Mouse (Mus musculus): Measurements from ENCODE around the gene Cycs.

Cycs gene

GRCm38 (mm10) chr6:50545412-50546043 is 20.8 kb downstream of the Cycs start:
- in situ Hi-C loops (cut with MseI, MboI), result no loop called here

GRCm38 (mm10) chr6:50542535-50542934 is 23.8 kb downstream of the Cycs start:
- in situ Hi-C loops (cut with MseI, MboI), result no loop called here

GRCm38 (mm10) chr6:50539641-50540040 is 26.7 kb downstream of the Cycs start:
- in situ Hi-C loops (cut with MseI, MboI), result loop anchor here (5.0 kb wide), 3 partner anchors 232 to 427 kb away; partner anchors contain the start of gene Mpp6 (in 1 of the 2)

- in situ Hi-C loops (cut with MseI, MboI), result loop anchor here (5.0 kb wide), 3 partner anchors 229 to 424 kb away; partner anchors contain the start of gene Mpp6 (in 1 of the 2)
Observed at GRCm38 (mm10) chr6:50536461-50536892, 29.9 kb downstream of the Cycs start.

- in situ Hi-C loops (cut with MseI, MboI), result loop anchor here (5.0 kb wide), 3 partner anchors 228 to 423 kb away; partner anchors contain the start of gene Mpp6 (in 1 of the 2)
Observed at GRCm38 (mm10) chr6:50535346-50535745, 31.0 kb downstream of the Cycs start.

GRCm38 (mm10) chr6:50531920-50532319 is 34.4 kb downstream of the Cycs start:
- in situ Hi-C loops (cut with MseI, MboI), result no loop called here

GRCm38 (mm10) chr6:50531003-50531402 is 35.3 kb downstream of the Cycs start:
- in situ Hi-C loops (cut with MseI, MboI), result no loop called here

GRCm38 (mm10) chr6:50529194-50529593 is 37.1 kb downstream of the Cycs start:
- in situ Hi-C loops (cut with MseI, MboI), result no loop called here

GRCm38 (mm10) chr6:50527416-50527815 is 38.9 kb downstream of the Cycs start:
- in situ Hi-C loops (cut with MseI, MboI), result no loop called here

GRCm38 (mm10) chr6:50526597-50527024 is 39.7 kb downstream of the Cycs start:
- in situ Hi-C loops (cut with MseI, MboI), result no loop called here

GRCm38 (mm10) chr6:50525846-50526245 is 40.5 kb downstream of the Cycs start:
- in situ Hi-C loops (cut with MseI, MboI), result no loop called here

GRCm38 (mm10) chr6:50524261-50524896 is 42.0 kb downstream of the Cycs start:
- in situ Hi-C loops (cut with MseI, MboI), result no loop called here

- in situ Hi-C loops (cut with MseI, MboI), result no loop called here
Observed at GRCm38 (mm10) chr6:50522772-50523171, 43.6 kb downstream of the Cycs start.

GRCm38 (mm10) chr6:50521532-50522135 is 44.7 kb downstream of the Cycs start:
- in situ Hi-C loops (cut with MseI, MboI), result no loop called here

- in situ Hi-C loops (cut with MseI, MboI), result no loop called here
Observed at GRCm38 (mm10) chr6:50520139-50520538, 46.2 kb downstream of the Cycs start.

- in situ Hi-C loops (cut with MseI, MboI), result no loop called here
Observed at GRCm38 (mm10) chr6:50518371-50518770, 48.0 kb downstream of the Cycs start.

All from mouse trophoblast stem cell (cell line).